Mouse (Mus musculus) erythroblast, embryonic 14.5 days (primary cell): Measurements from ENCODE around the gene Kcnh8.

Experiments
- GATA1 ChIP-seq: IDR thresholded peaks from 2 replicates; pipeline ENCODE4 v1.6.1; 2012; ENCODE audit warnings: low read length, inconsistent platforms, mixed read lengths
- TAL1 ChIP-seq: IDR thresholded peaks from 3 replicates; pipeline ENCODE4 v1.6.1; 2012; ENCODE audit warnings: low read length, inconsistent platforms, mixed read lengths

- TF ChIP-seq GATA1 (no peak), TAL1 (no peak)
Measured at GRCm38 (mm10) chr17:52980958-52981357, 378.4 kb downstream of the Kcnh8 start.
